Mouse (Mus musculus): Measurements from ENCODE around the gene Pex11g. TPM values are rescaled to one million over a fixed set of nuclear protein-coding genes. Genes with fewer than 3 reads are reported as not detected.

The Pex11g gene
- total and polyA plus RNA-seq, 2 experiments from 2014 or later: 1.8 to 3.1 TPM

- Histone ChIP-seq H3K27ac (ENCODE audit: low read depth, low read length) (no peak overlapping the region), H3K27me3 (ENCODE audit: insufficient read depth, low read length) (no peaks in the 10 kb centered on the region), H3K9ac (replicated peaks; ENCODE audit: low read length, poor library complexity, severe bottlenecking) (no peak overlapping the region), H3K36me3 (ENCODE audit: insufficient read depth, low read length) (peaks cover 66% of the 10 kb centered on the region), H3K4me2 (ENCODE audit: low read depth, low read length, poor library complexity, severe bottlenecking) (no peak overlapping the region), H3K4me1 (ENCODE audit: insufficient read depth, low read length) (no peaks in the 10 kb centered on the region), H3K4me3 (ENCODE audit: low read depth, low read length) (no peak overlapping the region), H3K9me3 (ENCODE audit: low read length) (no peaks in the 10 kb centered on the region)
- ATAC-seq (ENCODE audit: low FRiP score): peak; percentile 59; the same call in 1 of the 2 replicates
- DNase-seq (ENCODE audit: low spot score): peak; percentile 70
- TF ChIP-seq CTCF (IDR thresholded peaks at IDR 0.05): peak; percentile 92
- 31% methylated on average over 5 of the region's 5 CpGs for WGBS
These were observed 16.8 kb downstream of the Pex11g start for GRCm38 (mm10) chr8:3450670-3451069.

- DNase-seq (ENCODE audit: low spot score): no peak
- Histone ChIP-seq H3K4me3 (ENCODE audit: low read depth, low read length) (no peak overlapping the region), H3K4me2 (ENCODE audit: low read depth, low read length, poor library complexity, severe bottlenecking) (no peak overlapping the region), H3K36me3 (ENCODE audit: insufficient read depth, low read length) (peaks cover 60% of the 10 kb centered on the region), H3K27me3 (ENCODE audit: insufficient read depth, low read length) (no peaks in the 10 kb centered on the region), H3K27ac (ENCODE audit: low read depth, low read length) (no peak overlapping the region), H3K9me3 (ENCODE audit: low read length) (no peaks in the 10 kb centered on the region), H3K4me1 (ENCODE audit: insufficient read depth, low read length) (no peaks in the 10 kb centered on the region), H3K9ac (replicated peaks; ENCODE audit: low read length, poor library complexity, severe bottlenecking) (no peak overlapping the region)
- ATAC-seq (ENCODE audit: low FRiP score): no peak
- TF ChIP-seq CTCF (IDR thresholded peaks at IDR 0.05): no peak
- 92% methylated on average over 2 of the region's 2 CpGs for WGBS
These were observed 18.3 kb downstream of the Pex11g start for GRCm38 (mm10) chr8:3449226-3449625.

GRCm38 (mm10) chr8:3439510-3439909 is 28.0 kb downstream of the Pex11g start:
- Histone ChIP-seq H3K4me1 (ENCODE audit: insufficient read depth, low read length) (no peaks in the 10 kb centered on the region), H3K4me2 (ENCODE audit: low read depth, low read length, poor library complexity, severe bottlenecking) (no peak overlapping the region), H3K9ac (replicated peaks; ENCODE audit: low read length, poor library complexity, severe bottlenecking) (no peak overlapping the region), H3K9me3 (ENCODE audit: low read length) (no peaks in the 10 kb centered on the region), H3K27ac (ENCODE audit: low read depth, low read length) (no peak overlapping the region), H3K36me3 (ENCODE audit: insufficient read depth, low read length) (peaks cover 53% of the 10 kb centered on the region), H3K27me3 (ENCODE audit: insufficient read depth, low read length) (no peaks in the 10 kb centered on the region), H3K4me3 (ENCODE audit: low read depth, low read length) (no peak overlapping the region)
- ATAC-seq (ENCODE audit: low FRiP score): no peak
- peak; percentile 37 for TF ChIP-seq CTCF (IDR thresholded peaks at IDR 0.05)
- 79% methylated on average over 12 of the region's 12 CpGs for WGBS
- no peak for DNase-seq (ENCODE audit: low spot score)

- peaks cover 64% of the 10 kb centered on the region for H3K36me3 ChIP-seq (ENCODE audit: insufficient read depth, low read length)
- no peak for TF ChIP-seq CTCF (IDR thresholded peaks at IDR 0.05)
- H3K4me1 ChIP-seq (ENCODE audit: insufficient read depth, low read length): no peaks in the 10 kb centered on the region
- H3K4me2 ChIP-seq (ENCODE audit: low read depth, low read length, poor library complexity, severe bottlenecking): no peak overlapping the region
- 81% methylated on average over 6 of the region's 6 CpGs for WGBS
- no peak for ATAC-seq (ENCODE audit: low FRiP score)
- no peak for DNase-seq (ENCODE audit: low spot score)
- H3K9me3 ChIP-seq (ENCODE audit: low read length): no peaks in the 10 kb centered on the region
- H3K27ac ChIP-seq (ENCODE audit: low read depth, low read length): no peak overlapping the region
- no peak overlapping the region for H3K9ac ChIP-seq (replicated peaks; ENCODE audit: low read length, poor library complexity, severe bottlenecking)
- no peak overlapping the region for H3K4me3 ChIP-seq (ENCODE audit: low read depth, low read length)
- no peaks in the 10 kb centered on the region for H3K27me3 ChIP-seq (ENCODE audit: insufficient read depth, low read length)
These were observed 31.0 kb downstream of the Pex11g start for GRCm38 (mm10) chr8:3436492-3436891.

GRCm38 (mm10) chr8:3431113-3431512 is 36.4 kb downstream of the Pex11g start:
- 92% methylated on average over 3 of the region's 3 CpGs for WGBS
- Histone ChIP-seq H3K9me3 (ENCODE audit: low read length) (no peaks in the 10 kb centered on the region), H3K4me2 (ENCODE audit: low read depth, low read length, poor library complexity, severe bottlenecking) (no peak overlapping the region), H3K4me3 (ENCODE audit: low read depth, low read length) (no peak overlapping the region), H3K36me3 (ENCODE audit: insufficient read depth, low read length) (peaks cover 32% of the 10 kb centered on the region), H3K27ac (ENCODE audit: low read depth, low read length) (no peak overlapping the region), H3K27me3 (ENCODE audit: insufficient read depth, low read length) (no peaks in the 10 kb centered on the region), H3K9ac (replicated peaks; ENCODE audit: low read length, poor library complexity, severe bottlenecking) (no peak overlapping the region), H3K4me1 (ENCODE audit: insufficient read depth, low read length) (no peaks in the 10 kb centered on the region)
- DNase-seq (ENCODE audit: low spot score): no peak
- no peak for TF ChIP-seq CTCF (IDR thresholded peaks at IDR 0.05)
- no peak for ATAC-seq (ENCODE audit: low FRiP score)

GRCm38 (mm10) chr8:3429966-3430365 is 37.5 kb downstream of the Pex11g start:
- Histone ChIP-seq H3K9me3 (ENCODE audit: low read length) (no peaks in the 10 kb centered on the region), H3K27me3 (ENCODE audit: insufficient read depth, low read length) (no peaks in the 10 kb centered on the region), H3K4me1 (ENCODE audit: insufficient read depth, low read length) (no peaks in the 10 kb centered on the region), H3K4me2 (ENCODE audit: low read depth, low read length, poor library complexity, severe bottlenecking) (no peak overlapping the region), H3K9ac (replicated peaks; ENCODE audit: low read length, poor library complexity, severe bottlenecking) (no peak overlapping the region), H3K36me3 (ENCODE audit: insufficient read depth, low read length) (peaks cover 26% of the 10 kb centered on the region), H3K4me3 (ENCODE audit: low read depth, low read length) (no peak overlapping the region), H3K27ac (ENCODE audit: low read depth, low read length) (no peak overlapping the region)
- TF ChIP-seq CTCF (IDR thresholded peaks at IDR 0.05): no peak
- no peak for DNase-seq (ENCODE audit: low spot score)
- WGBS: 69% methylated on average over 2 of the region's 2 CpGs
- no peak for ATAC-seq (ENCODE audit: low FRiP score)
